Mouse (Mus musculus) intestine, postnatal 0 days (tissue): ENCODE results near the gene Art2b. TPM values are rescaled to one million over a fixed set of nuclear protein-coding genes. Genes with fewer than 3 reads are reported as not detected.
"Not testable (repeated sequence)": the region's sequence is repeated elsewhere in the genome, so short reads cannot be mapped to it uniquely, and the experiment has no call there.

Experiments used
- ATAC-seq: fragments of 200-750 bp; cut with Nextera tagmentation; 2 replicates; pipeline ENCODE4 v1.8.0; 2017; ENCODE audit warnings: mild to moderate bottlenecking, moderate TSS enrichment, moderate library complexity
- H3K27ac ChIP-seq: fragments of 300-500 bp; sonication (generic); 2 replicates; pipeline ENCODE4 v1.5.1; 2014; ENCODE audit warnings: mild to moderate bottlenecking, low read depth, low read length, moderate library complexity
- H3K27me3 ChIP-seq: fragments of 300-500 bp; sonication (generic); replicated peaks from 2 replicates; pipeline ENCODE4 v1.6.1; 2014; ENCODE audit warnings: low read length, mixed read lengths; ENCODE audit not compliant: control insufficient read depth, insufficient read depth
- H3K36me3 ChIP-seq: fragments of 300-500 bp; sonication (generic); 2 replicates; pipeline ENCODE4 v1.6.1; 2014; ENCODE audit warnings: mild to moderate bottlenecking, moderate library complexity; ENCODE audit not compliant: control insufficient read depth, insufficient read depth
- H3K4me1 ChIP-seq: fragments of 300-500 bp; sonication (generic); replicated peaks from 2 replicates; pipeline ENCODE4 v1.6.1; 2014; ENCODE audit warnings: antibody characterized with exemption, low read length, mixed read lengths; ENCODE audit not compliant: control insufficient read depth, insufficient read depth
- H3K4me2 ChIP-seq: fragments of 300-500 bp; sonication (generic); replicated peaks from 2 replicates; pipeline ENCODE4 v1.6.1; 2014; ENCODE audit warnings: low read depth, mild to moderate bottlenecking, moderate library complexity
- H3K4me3 ChIP-seq: fragments of 300-500 bp; sonication (generic); 2 replicates; pipeline ENCODE4 v1.5.1; 2014; ENCODE audit warnings: low read depth, low read length
- H3K9ac ChIP-seq: fragments of 300-500 bp; sonication (generic); 2 replicates; pipeline ENCODE4 v1.6.1; 2014; ENCODE audit warnings: mild to moderate bottlenecking, low read depth, low read length
- H3K9me3 ChIP-seq: fragments of 300-500 bp; sonication (generic); 2 replicates; pipeline ENCODE4 v1.6.1; 2016; ENCODE audit warnings: mixed run types; ENCODE audit not compliant: control insufficient read depth
- CTCF ChIP-seq: sonication (generic); IDR thresholded peaks from 2 replicates; pipeline ENCODE4 v1.5.1; 2016; ENCODE audit warnings: low read depth, mild to moderate bottlenecking, control low read depth, antibody characterized with exemption, moderate library complexity
- WGBS: fragments of 180-500 bp; shearing (Covaris S2); extraction: QIAGEN DNeasy Blood & Tissue Kit; methylation state at CpG from one replicate; pipeline ENCODE4 v1.1.7; 2014; 5-methylcytosine and 5-hydroxymethylcytosine counted together
- polyA plus RNA-seq: library from polyadenylated mRNA; unstranded; fragments of >200 nt; fragmentation: Nextera tagmentation; extraction: Ambion mirVana; gene quantifications from 2 replicates; pipeline ENCODE4 v1.2.1, GENCODE M21; 2015

Gene Art2b
- polyA plus RNA-seq, 1 experiment from 2014 or later: 0.56 TPM

DNA sequence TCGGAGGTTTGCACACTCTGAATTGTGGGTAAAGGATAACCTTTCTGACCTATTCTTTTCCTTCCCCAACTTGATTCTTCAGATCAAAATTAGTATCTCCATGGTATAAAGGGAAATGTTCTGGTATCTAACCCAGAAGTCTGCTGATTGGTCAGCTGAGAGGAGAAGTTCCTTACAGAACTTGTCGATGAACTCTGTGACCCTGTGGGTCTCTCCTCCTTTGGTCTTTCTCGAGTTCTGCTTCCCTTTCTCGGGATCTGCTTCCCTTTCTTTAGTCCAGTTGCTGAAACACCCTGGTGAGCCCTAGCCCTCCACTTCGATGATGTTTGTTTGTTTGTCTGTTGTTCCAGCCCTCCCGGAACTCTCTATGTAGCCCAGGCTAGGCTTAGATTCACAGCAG, 22.4 kb upstream of the Art2b start:
- Histone ChIP-seq H3K9me3 (no peaks in the 10 kb centered on the region), H3K36me3 (no peaks in the 10 kb centered on the region), H3K27me3 (no peaks in the 10 kb centered on the region), H3K4me3 (no peak overlapping the region), H3K27ac (no peak overlapping the region), H3K9ac (no peak overlapping the region), H3K4me1 (no peaks in the 10 kb centered on the region), H3K4me2 (no peak overlapping the region)
- WGBS: 72% methylated on average over 6 of the region's 6 CpGs
- no peak for ATAC-seq
- TF ChIP-seq CTCF: no peak

- H3K4me3 ChIP-seq: no peak overlapping the region
- WGBS: 87% methylated on average over 1 of the region's 1 CpGs
- no peaks in the 10 kb centered on the region for H3K4me1 ChIP-seq
- no peak overlapping the region for H3K27ac ChIP-seq
- H3K9ac ChIP-seq: no peak overlapping the region
- H3K9me3 ChIP-seq: no peaks in the 10 kb centered on the region
- no peaks in the 10 kb centered on the region for H3K36me3 ChIP-seq
- no peak for ATAC-seq
- no peak overlapping the region for H3K4me2 ChIP-seq
- TF ChIP-seq CTCF: no peak
- no peaks in the 10 kb centered on the region for H3K27me3 ChIP-seq
Measured at GRCm38 (mm10) chr7:101600406-101600805, 15.0 kb upstream of the Art2b start.

GRCm38 (mm10) chr7:101598482-101598881, 13.1 kb upstream of the Art2b start:
- Histone ChIP-seq H3K4me3 (no peak overlapping the region), H3K27me3 (no peaks in the 10 kb centered on the region), H3K4me2 (no peak overlapping the region), H3K27ac (no peak overlapping the region), H3K4me1 (no peaks in the 10 kb centered on the region), H3K9me3 (no peaks in the 10 kb centered on the region), H3K9ac (no peak overlapping the region), H3K36me3 (no peaks in the 10 kb centered on the region)
- no peak for TF ChIP-seq CTCF
- WGBS: 62% methylated on average over 2 of the region's 2 CpGs
- no peak for ATAC-seq

DNA sequence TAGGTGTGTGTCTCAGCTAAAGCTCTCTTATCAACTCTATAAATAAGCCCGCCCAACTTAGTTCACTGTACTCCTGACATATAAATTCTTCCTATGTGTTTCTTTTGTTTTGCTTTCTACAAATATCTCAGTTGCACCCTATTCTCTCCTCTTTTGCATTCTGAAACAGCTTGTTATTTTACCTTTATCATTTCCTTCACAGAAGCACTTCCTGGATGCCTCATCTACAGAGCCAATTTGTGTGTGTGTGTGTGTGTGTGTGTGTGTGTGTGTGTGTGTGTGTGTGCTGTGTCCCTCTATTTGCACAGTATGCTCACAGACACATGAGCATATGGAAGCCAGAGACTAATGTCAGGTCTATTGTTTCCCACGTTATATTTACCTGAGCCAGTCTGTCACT, 9.6 kb upstream of the Art2b start:
- ATAC-seq: no peak
- H3K27ac ChIP-seq: no peak overlapping the region
- no peak overlapping the region for H3K4me2 ChIP-seq
- 67% methylated on average over 2 of the region's 2 CpGs for WGBS
- H3K9ac ChIP-seq: no peak overlapping the region
- no peak for TF ChIP-seq CTCF
- no peaks in the 10 kb centered on the region for H3K27me3 ChIP-seq
- H3K4me3 ChIP-seq: no peak overlapping the region
- no peaks in the 10 kb centered on the region for H3K36me3 ChIP-seq
- no peaks in the 10 kb centered on the region for H3K4me1 ChIP-seq
- H3K9me3 ChIP-seq: no peaks in the 10 kb centered on the region

GRCm38 (mm10) chr7:101584271-101584670, 1.1 kb downstream of the Art2b start:
- not testable (repeated sequence) for H3K4me1 ChIP-seq, H3K9me3 ChIP-seq, H3K27me3 ChIP-seq, H3K9ac ChIP-seq, H3K27ac ChIP-seq, ATAC-seq, H3K36me3 ChIP-seq, H3K4me2 ChIP-seq, H3K4me3 ChIP-seq
- WGBS: 49% methylated on average over 6 of the region's 6 CpGs

DNA sequence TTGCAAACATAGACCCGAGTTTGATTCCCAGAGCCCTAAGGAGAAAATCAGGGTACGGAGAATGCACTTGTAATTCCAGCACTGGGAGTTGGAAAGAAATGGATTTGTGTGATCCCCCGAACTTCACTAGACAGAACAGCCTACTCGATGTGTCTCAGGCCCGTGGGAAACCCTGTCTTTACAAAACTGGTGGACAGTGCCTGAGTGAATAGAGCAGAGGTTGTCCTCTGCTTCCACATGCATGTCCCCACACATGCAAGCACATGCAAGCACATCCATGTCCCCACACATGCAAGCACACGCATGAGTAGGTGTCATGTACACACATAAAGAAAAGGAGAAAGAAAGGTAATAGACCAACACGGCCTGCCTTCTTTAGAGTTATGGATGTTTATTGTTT, 3.4 kb downstream of the Art2b start:
- no peaks in the 10 kb centered on the region for H3K36me3 ChIP-seq

GRCm38 (mm10) chr7:101580863-101581262, 4.5 kb downstream of the Art2b start:
- H3K9me3 ChIP-seq, H3K27ac ChIP-seq: not testable (repeated sequence)
- 90% methylated on average over 3 of the region's 3 CpGs for WGBS

More for the DNA sequence above, 3.4 kb downstream of the Art2b start:
- no peak overlapping the region for H3K4me2 ChIP-seq
- ATAC-seq: no peak
- no peaks in the 10 kb centered on the region for H3K9me3 ChIP-seq
- no peak overlapping the region for H3K27ac ChIP-seq
- 81% methylated on average over 7 of the region's 7 CpGs for WGBS
- H3K4me3 ChIP-seq: no peak overlapping the region
- TF ChIP-seq CTCF: no peak
- no peaks in the 10 kb centered on the region for H3K27me3 ChIP-seq
- H3K9ac ChIP-seq: no peak overlapping the region
- no peaks in the 10 kb centered on the region for H3K4me1 ChIP-seq

More at GRCm38 (mm10) chr7:101580863-101581262, 4.5 kb downstream of the Art2b start:
- not testable (repeated sequence) for H3K27me3 ChIP-seq, H3K4me3 ChIP-seq, H3K9ac ChIP-seq, H3K4me1 ChIP-seq, H3K36me3 ChIP-seq, ATAC-seq, H3K4me2 ChIP-seq
